Mouse (Mus musculus) ES-E14 (cell line): ENCODE data around the gene Tbl1xr1.

ENCODE experiments used
- CHD2 ChIP-seq: IDR thresholded peaks from 2 replicates; pipeline ENCODE4 v1.6.1; 2014; ENCODE audit warnings: mild to moderate bottlenecking, low read depth, low read length, inconsistent platforms
- HCFC1 ChIP-seq: IDR thresholded peaks from 2 replicates; pipeline ENCODE4 v1.6.1; 2012; ENCODE audit warnings: low read length, inconsistent platforms, borderline replicate concordance; ENCODE audit not compliant: insufficient read depth
- MAFK ChIP-seq: IDR thresholded peaks from 2 replicates; pipeline ENCODE4 v1.6.1; 2014; ENCODE audit warnings: mild to moderate bottlenecking, low read depth, low read length, inconsistent platforms; ENCODE audit not compliant: insufficient read depth
- ZC3H11A ChIP-seq: IDR thresholded peaks from 2 replicates; pipeline ENCODE4 v1.6.1; 2012; ENCODE audit warnings: low read depth, mild to moderate bottlenecking, inconsistent platforms, low read length, borderline replicate concordance
- ZNF384 ChIP-seq: IDR thresholded peaks from 2 replicates; pipeline ENCODE4 v1.6.1; 2012; ENCODE audit warnings: low read depth, low read length, inconsistent platforms

DNA sequence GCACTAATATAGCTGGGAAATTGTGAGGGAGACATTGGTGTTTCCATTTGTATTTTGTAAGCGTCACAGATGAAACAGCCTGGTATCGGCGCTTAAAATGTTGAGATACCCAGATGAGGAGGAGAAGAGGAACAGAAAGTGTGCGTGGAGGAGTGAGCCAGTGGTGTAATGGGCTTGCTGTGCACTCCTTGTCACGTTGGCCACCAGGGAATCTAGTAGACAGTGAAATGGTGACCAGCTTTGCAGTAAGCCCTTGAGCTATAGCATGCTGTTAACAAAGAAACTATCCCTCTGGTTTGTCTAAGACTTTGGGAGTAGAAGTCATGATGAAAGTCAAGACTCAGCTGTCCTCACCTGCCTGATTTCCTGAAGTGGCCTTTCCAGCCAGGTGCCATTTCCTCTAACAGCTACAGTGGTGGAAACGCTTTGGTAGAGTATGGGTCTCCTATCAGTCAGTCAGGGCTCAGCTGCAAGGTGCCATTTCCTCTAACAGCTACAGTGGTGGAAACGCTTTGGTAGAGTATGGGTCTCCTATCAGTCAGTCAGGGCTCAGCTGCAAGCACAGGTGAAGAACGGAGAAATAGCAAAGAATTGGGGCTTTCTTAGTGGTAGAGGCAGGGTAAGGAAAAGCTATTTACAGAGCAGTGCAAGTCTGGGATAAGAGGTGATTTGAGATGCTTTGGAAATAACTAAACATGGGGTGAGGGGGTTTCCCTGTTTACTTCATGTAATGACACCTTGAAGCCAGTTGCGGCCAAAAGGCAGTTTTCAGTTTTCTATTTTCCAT, 61.5 kb downstream of the Tbl1xr1 start:
- TF ChIP-seq MAFK (no peak), ZC3H11A (no peak), HCFC1 (no peak), CHD2 (no peak), ZNF384 (no peak)
